Mouse (Mus musculus) MEL (cell line): ENCODE measurements around the gene Nrn1l. TPM values are rescaled to one million over a fixed set of nuclear protein-coding genes. Genes with fewer than 3 reads are reported as not detected.

ENCODE experiments used
- DNase-seq: peaks from one replicate; pipeline ENCODE4 v3.0.0; 2011; ENCODE audit warnings: low read depth, low spot score
- H3K27ac ChIP-seq: 2 replicates; pipeline ENCODE4 v1.5.1; 2012; ENCODE audit warnings: low read depth, mild to moderate bottlenecking, control low read depth, low read length, moderate library complexity; ENCODE audit not compliant: control insufficient read depth
- H3K27me3 ChIP-seq, 2 experiments: fragments of 150-350 bp in 1 of 2; sonication (generic) in 1 of 2; 2 replicates each; pipeline ENCODE4 v1.6.1; 2012; ENCODE audit warnings: low read length in 2 of 2, mild to moderate bottlenecking in 2 of 2, improper control_type of control experiment in 1 of 2, moderate library complexity in 1 of 2; ENCODE audit not compliant: insufficient read depth in 2 of 2, control insufficient read depth in 1 of 2
- H3K36me3 ChIP-seq, 2 experiments: 2 replicates each; pipeline ENCODE4 v1.6.1; 2012 to 2014; ENCODE audit warnings: low read length in 2 of 2, improper control_type of control experiment in 1 of 2, inconsistent platforms in 1 of 2, mild to moderate bottlenecking in 1 of 2; ENCODE audit not compliant: insufficient read depth in 2 of 2, control insufficient read depth in 1 of 2
- H3K4me1 ChIP-seq, 2 experiments: fragments of 150-350 bp in 1 of 2; sonication (generic) in 1 of 2; 2 replicates each; pipeline ENCODE4 v1.6.1; 2012; ENCODE audit warnings: low read length in 2 of 2, improper control_type of control experiment in 1 of 2, mild to moderate bottlenecking in 1 of 2; ENCODE audit not compliant: insufficient read depth in 2 of 2, control insufficient read depth in 1 of 2
- H3K4me3 ChIP-seq, 2 experiments: fragments of 150-350 bp in 1 of 2; sonication (generic) in 1 of 2; 2 replicates each; pipeline ENCODE4 v1.5.1; 2012; ENCODE audit warnings: low read depth in 2 of 2, low read length in 2 of 2, mild to moderate bottlenecking in 2 of 2, moderate library complexity in 2 of 2, control low read depth in 1 of 2, improper control_type of control experiment in 1 of 2; ENCODE audit not compliant: control insufficient read depth in 1 of 2, insufficient read depth in 1 of 2
- H3K79me2 ChIP-seq: 2 replicates; pipeline ENCODE4 v1.6.1; 2012; ENCODE audit warnings: mild to moderate bottlenecking, low read length, moderate library complexity; ENCODE audit not compliant: control insufficient read depth, poor library complexity, insufficient read depth
- H3K9ac ChIP-seq: 2 replicates; pipeline ENCODE4 v1.6.1; 2012; ENCODE audit warnings: low read depth, mild to moderate bottlenecking, control low read depth, low read length, moderate library complexity; ENCODE audit not compliant: control insufficient read depth, poor library complexity, severe bottlenecking
- H3K9me3 ChIP-seq: fragments of 150-350 bp; sonication (generic); replicated peaks from 2 replicates; pipeline ENCODE4 v1.6.1; 2012; ENCODE audit warnings: mild to moderate bottlenecking, low read length, improper control_type of control experiment, moderate library complexity; ENCODE audit not compliant: insufficient read depth
- BHLHE40 ChIP-seq: IDR thresholded peaks from 2 replicates; pipeline ENCODE4 v1.6.1; 2012; ENCODE audit warnings: low read depth, mild to moderate bottlenecking, inconsistent platforms, low read length, improper control_type of control experiment, borderline replicate concordance
- CHD1 ChIP-seq: IDR thresholded peaks from 2 replicates; pipeline ENCODE4 v1.6.1; 2012; ENCODE audit warnings: low read depth, mild to moderate bottlenecking, inconsistent platforms, low read length, improper control_type of control experiment
- CTCF ChIP-seq, 3 experiments: IDR thresholded peaks in 2 of 3; conservative IDR thresholded peaks in 1 of 3; 2 replicates each; pipeline ENCODE4 v1.5.1; 2011 to 2012; ENCODE audit warnings: low read length in 3 of 3, low read depth in 2 of 3, mild to moderate bottlenecking in 2 of 3, improper control_type of control experiment in 1 of 3, inconsistent platforms in 1 of 3, mixed read lengths in 1 of 3, moderate library complexity in 1 of 3; ENCODE audit not compliant: control insufficient read depth in 1 of 3, insufficient read depth in 1 of 3, poor library complexity in 1 of 3, severe bottlenecking in 1 of 3
- E2F4 ChIP-seq: IDR thresholded peaks from 2 replicates; pipeline ENCODE4 v1.6.1; 2011; ENCODE audit warnings: low read depth, low read length, improper control_type of control experiment, borderline replicate concordance
- ETS1 ChIP-seq: IDR thresholded peaks from 2 replicates; pipeline ENCODE4 v1.6.1; 2012; ENCODE audit warnings: low read depth, mild to moderate bottlenecking, inconsistent platforms, low read length, improper control_type of control experiment, moderate library complexity
- JUND ChIP-seq: IDR thresholded peaks from 2 replicates; pipeline ENCODE4 v1.6.1; 2011; ENCODE audit warnings: low read depth, mild to moderate bottlenecking, improper control_type of control experiment, low read length
- KAT2A ChIP-seq: conservative IDR thresholded peaks from 2 replicates; pipeline ENCODE4 v1.6.1; 2012; ENCODE audit warnings: low read depth, low read length, improper control_type of control experiment, inconsistent platforms
- MYB ChIP-seq: IDR thresholded peaks from 2 replicates; pipeline ENCODE4 v1.6.1; 2011; ENCODE audit warnings: mild to moderate bottlenecking, low read depth, low read length, improper control_type of control experiment
- MYC ChIP-seq: IDR thresholded peaks from 2 replicates; pipeline ENCODE4 v1.6.1; 2011; ENCODE audit warnings: low read depth, mild to moderate bottlenecking, low read length, improper control_type of control experiment, moderate library complexity
- NRF1 ChIP-seq: IDR thresholded peaks from 2 replicates; pipeline ENCODE4 v1.6.1; 2014; ENCODE audit warnings: low read depth, mild to moderate bottlenecking, inconsistent platforms, low read length, improper control_type of control experiment, moderate library complexity; ENCODE audit not compliant: poor library complexity, insufficient read depth, severe bottlenecking
- POLR2AphosphoS2 ChIP-seq: IDR thresholded peaks from 2 replicates; pipeline ENCODE4 v1.6.1; 2011; ENCODE audit warnings: low read length, improper control_type of control experiment
- RAD21 ChIP-seq: IDR thresholded peaks from 2 replicates; pipeline ENCODE4 v1.6.1; 2011; ENCODE audit warnings: mild to moderate bottlenecking, low read depth, low read length, improper control_type of control experiment
- SMC3 ChIP-seq: IDR thresholded peaks from 2 replicates; pipeline ENCODE4 v1.6.1; 2011; ENCODE audit warnings: low read depth, low read length, improper control_type of control experiment
- USF2 ChIP-seq, 2 experiments: IDR thresholded peaks; 2 replicates each; pipeline ENCODE4 v1.6.1; 2011 to 2012; ENCODE audit warnings: improper control_type of control experiment in 2 of 2, low read length in 2 of 2, borderline replicate concordance in 1 of 2, inconsistent platforms in 1 of 2, low read depth in 1 of 2, mild to moderate bottlenecking in 1 of 2; ENCODE audit not compliant: insufficient read depth in 1 of 2
- ZC3H11A ChIP-seq: IDR thresholded peaks from 2 replicates; pipeline ENCODE4 v1.6.1; 2012; ENCODE audit warnings: low read depth, mild to moderate bottlenecking, inconsistent platforms, low read length, improper control_type of control experiment
- ZKSCAN1 ChIP-seq: IDR thresholded peaks from 2 replicates; pipeline ENCODE4 v1.6.1; 2012; ENCODE audit warnings: low read depth, mild to moderate bottlenecking, inconsistent platforms, low read length, improper control_type of control experiment, moderate library complexity
- polyA plus RNA-seq, 2 experiments: library from polyadenylated mRNA; stranded (reverse) in 1 of 2; unstranded in 1 of 2; fragments of >175 nt in 1 of 2; fragments of >200 nt in 1 of 2; gene quantifications; 2 replicates each; pipeline versions ENCODE4 v1.2.1 to v1.2.4; 2012; ENCODE audit warnings: low replicate concordance in 2 of 2, low read depth in 1 of 2; ENCODE audit not compliant: insufficient read length in 2 of 2, insufficient read depth in 1 of 2, missing spikeins in 1 of 2
- total RNA-seq: library from RNA; depleted of rRNA; stranded (reverse); fragments of 300-350 nt; gene quantifications from 2 replicates; pipeline ENCODE4 v1.2.3, GENCODE M21; 2012

Nrn1l gene
- total and polyA plus RNA-seq, 3 experiments = 0.39 TPM; not detected in 2

GRCm38 (mm10) chr8:105890870-105891269, 2.5 kb upstream of the Nrn1l start:
- peaks cover 0 to 9% of the 10 kb centered on the region in 2 experiments; a peak in 2 of 4 replicates for H3K36me3 ChIP-seq
- H3K79me2 ChIP-seq = no peaks in the 10 kb centered on the region
- no peak overlapping the region for H3K9ac ChIP-seq
- H3K9me3 ChIP-seq = no peaks in the 10 kb centered on the region
- H3K27me3 ChIP-seq = no peaks in the 10 kb centered on the region
- TF ChIP-seq NRF1 (no peak), E2F4 (no peak), CTCF (IDR thresholded peaks at IDR 0.05 in 2 of 3, conservative IDR thresholded peaks at IDR 0.05 in 1 of 3; ENCODE audit: control insufficient read depth in 1 of 3, insufficient read depth in 1 of 3, low read depth in 2 of 3, low read length in 3 of 3, poor library complexity in 1 of 3, severe bottlenecking in 1 of 3) (no peak)
- no peak overlapping the region for H3K27ac ChIP-seq
- no peak for DNase-seq
- H3K4me3 ChIP-seq = no peak overlapping the region
- H3K4me1 ChIP-seq = no peaks in the 10 kb centered on the region

GRCm38 (mm10) chr8:105892432-105892831, 935 bp upstream of the Nrn1l start:
- peaks cover 0 to 1% of the 10 kb centered on the region in 2 experiments; a peak in 2 of 4 replicates for H3K36me3 ChIP-seq

GRCm38 (mm10) chr8:105897801-105898480, 4.6 kb downstream of the Nrn1l start:
- no peak overlapping the region for H3K4me3 ChIP-seq

More at GRCm38 (mm10) chr8:105892432-105892831, 935 bp upstream of the Nrn1l start:
- Histone ChIP-seq H3K27me3 (no peaks in the 10 kb centered on the region), H3K4me1 (no peaks in the 10 kb centered on the region), H3K9ac (no peak overlapping the region), H3K79me2 (no peaks in the 10 kb centered on the region), H3K27ac (no peak overlapping the region), H3K4me3 (no peak overlapping the region), H3K9me3 (no peaks in the 10 kb centered on the region)
- peak; percentile 50 to 69 (median 68) for TF ChIP-seq CTCF (IDR thresholded peaks at IDR 0.05 in 2 of 3, conservative IDR thresholded peaks at IDR 0.05 in 1 of 3; ENCODE audit: control insufficient read depth in 1 of 3, insufficient read depth in 1 of 3, low read depth in 2 of 3, low read length in 3 of 3, poor library complexity in 1 of 3, severe bottlenecking in 1 of 3)
- TF ChIP-seq E2F4 = no peak
- peak; percentile 72 for TF ChIP-seq SMC3
- TF ChIP-seq RAD21 = peak; percentile 49
- peak; percentile 44 for DNase-seq

More at GRCm38 (mm10) chr8:105897801-105898480, 4.6 kb downstream of the Nrn1l start:
- DNase-seq = no peak
- no peak for TF ChIP-seq RAD21
- TF ChIP-seq USF2 (IDR thresholded peaks at IDR 0.05; ENCODE audit: borderline replicate concordance in 1 of 2, insufficient read depth in 1 of 2, low read depth in 1 of 2, low read length in 2 of 2) = no peak
- no peak for TF ChIP-seq JUND
- no peak for TF ChIP-seq ZKSCAN1
- no peak for TF ChIP-seq MYC
- TF ChIP-seq POLR2AphosphoS2 = no peak
- TF ChIP-seq MYB = no peak
- no peak for TF ChIP-seq ZC3H11A
- no peak for TF ChIP-seq CHD1
- TF ChIP-seq ETS1 = no peak
- no peak for TF ChIP-seq KAT2A
- TF ChIP-seq BHLHE40 = no peak
- Histone ChIP-seq H3K27me3 (no peaks in the 10 kb centered on the region), H3K9ac (no peak overlapping the region), H3K36me3 (peaks cover 0 to 6% of the 10 kb centered on the region in 2 experiments; a peak in 2 of 4 replicates), H3K79me2 (peaks cover 6% of the 10 kb centered on the region; the same call in 1 of the 2 replicates), H3K27ac (no peak overlapping the region), H3K4me1 (peaks cover 5 to 8% of the 10 kb centered on the region in 2 experiments), H3K9me3 (no peaks in the 10 kb centered on the region)
